Mouse (Mus musculus) MEL (cell line): ENCODE measurements at regions not wholly inside any gene's neighbourhood (a gene's known extent, or its start where the extent isn't known, plus 50 kb on each side); places are given as distances from the start of the nearest gene placed in this dataset.

Experiments used
- DNase-seq: peaks from one replicate; pipeline ENCODE4 v3.0.0; 2011; ENCODE audit warnings: low read depth, low spot score
- H3K27ac ChIP-seq: 2 replicates; pipeline ENCODE4 v1.5.1; 2012; ENCODE audit warnings: low read depth, mild to moderate bottlenecking, control low read depth, low read length, moderate library complexity; ENCODE audit not compliant: control insufficient read depth
- H3K27me3 ChIP-seq, 2 experiments: fragments of 150-350 bp in 1 of 2; sonication (generic) in 1 of 2; 2 replicates each; pipeline ENCODE4 v1.6.1; 2012; ENCODE audit warnings: low read length in 2 of 2, mild to moderate bottlenecking in 2 of 2, improper control_type of control experiment in 1 of 2, moderate library complexity in 1 of 2; ENCODE audit not compliant: insufficient read depth in 2 of 2, control insufficient read depth in 1 of 2
- H3K36me3 ChIP-seq, 2 experiments: 2 replicates each; pipeline ENCODE4 v1.6.1; 2012 to 2014; ENCODE audit warnings: low read length in 2 of 2, improper control_type of control experiment in 1 of 2, inconsistent platforms in 1 of 2, mild to moderate bottlenecking in 1 of 2; ENCODE audit not compliant: insufficient read depth in 2 of 2, control insufficient read depth in 1 of 2
- H3K4me1 ChIP-seq, 2 experiments: fragments of 150-350 bp in 1 of 2; sonication (generic) in 1 of 2; 2 replicates each; pipeline ENCODE4 v1.6.1; 2012; ENCODE audit warnings: low read length in 2 of 2, improper control_type of control experiment in 1 of 2, mild to moderate bottlenecking in 1 of 2; ENCODE audit not compliant: insufficient read depth in 2 of 2, control insufficient read depth in 1 of 2
- H3K4me3 ChIP-seq, 2 experiments: fragments of 150-350 bp in 1 of 2; sonication (generic) in 1 of 2; 2 replicates each; pipeline ENCODE4 v1.5.1; 2012; ENCODE audit warnings: low read depth in 2 of 2, low read length in 2 of 2, mild to moderate bottlenecking in 2 of 2, moderate library complexity in 2 of 2, control low read depth in 1 of 2, improper control_type of control experiment in 1 of 2; ENCODE audit not compliant: control insufficient read depth in 1 of 2, insufficient read depth in 1 of 2
- H3K79me2 ChIP-seq: 2 replicates; pipeline ENCODE4 v1.6.1; 2012; ENCODE audit warnings: mild to moderate bottlenecking, low read length, moderate library complexity; ENCODE audit not compliant: control insufficient read depth, poor library complexity, insufficient read depth
- H3K9ac ChIP-seq: 2 replicates; pipeline ENCODE4 v1.6.1; 2012; ENCODE audit warnings: low read depth, mild to moderate bottlenecking, control low read depth, low read length, moderate library complexity; ENCODE audit not compliant: control insufficient read depth, poor library complexity, severe bottlenecking
- H3K9me3 ChIP-seq: fragments of 150-350 bp; sonication (generic); replicated peaks from 2 replicates; pipeline ENCODE4 v1.6.1; 2012; ENCODE audit warnings: mild to moderate bottlenecking, low read length, improper control_type of control experiment, moderate library complexity; ENCODE audit not compliant: insufficient read depth
- BHLHE40 ChIP-seq: IDR thresholded peaks from 2 replicates; pipeline ENCODE4 v1.6.1; 2012; ENCODE audit warnings: low read depth, mild to moderate bottlenecking, inconsistent platforms, low read length, improper control_type of control experiment, borderline replicate concordance
- CHD1 ChIP-seq: IDR thresholded peaks from 2 replicates; pipeline ENCODE4 v1.6.1; 2012; ENCODE audit warnings: low read depth, mild to moderate bottlenecking, inconsistent platforms, low read length, improper control_type of control experiment
- CTCF ChIP-seq, 3 experiments: IDR thresholded peaks in 2 of 3; conservative IDR thresholded peaks in 1 of 3; 2 replicates each; pipeline ENCODE4 v1.5.1; 2011 to 2012; ENCODE audit warnings: low read length in 3 of 3, low read depth in 2 of 3, mild to moderate bottlenecking in 2 of 3, improper control_type of control experiment in 1 of 3, inconsistent platforms in 1 of 3, mixed read lengths in 1 of 3, moderate library complexity in 1 of 3; ENCODE audit not compliant: control insufficient read depth in 1 of 3, insufficient read depth in 1 of 3, poor library complexity in 1 of 3, severe bottlenecking in 1 of 3
- ELF1 ChIP-seq: IDR thresholded peaks from 2 replicates; pipeline ENCODE4 v1.6.1; 2014; ENCODE audit warnings: low read depth, mild to moderate bottlenecking, inconsistent platforms, low read length, improper control_type of control experiment, moderate library complexity
- EP300 ChIP-seq, 2 experiments: IDR thresholded peaks; 2 replicates each; pipeline ENCODE4 v1.6.1; 2011; ENCODE audit warnings: improper control_type of control experiment in 2 of 2, low read length in 2 of 2, low read depth in 1 of 2, mild to moderate bottlenecking in 1 of 2
- ETS1 ChIP-seq: IDR thresholded peaks from 2 replicates; pipeline ENCODE4 v1.6.1; 2012; ENCODE audit warnings: low read depth, mild to moderate bottlenecking, inconsistent platforms, low read length, improper control_type of control experiment, moderate library complexity
- HCFC1 ChIP-seq: IDR thresholded peaks from 2 replicates; pipeline ENCODE4 v1.6.1; 2012; ENCODE audit warnings: low read depth, mild to moderate bottlenecking, inconsistent platforms, low read length, improper control_type of control experiment, moderate library complexity
- MAFK ChIP-seq: IDR thresholded peaks from 2 replicates; pipeline ENCODE4 v1.6.1; 2011; ENCODE audit warnings: low read depth, mild to moderate bottlenecking, low read length, improper control_type of control experiment, borderline replicate concordance
- MAX ChIP-seq: IDR thresholded peaks from 2 replicates; pipeline ENCODE4 v1.6.1; 2011; ENCODE audit warnings: low read length, improper control_type of control experiment
- MXI1 ChIP-seq: IDR thresholded peaks from 2 replicates; pipeline ENCODE4 v1.6.1; 2011; ENCODE audit warnings: mild to moderate bottlenecking, low read depth, low read length, improper control_type of control experiment
- MYC ChIP-seq: IDR thresholded peaks from 2 replicates; pipeline ENCODE4 v1.6.1; 2011; ENCODE audit warnings: low read depth, mild to moderate bottlenecking, low read length, improper control_type of control experiment, moderate library complexity
- POLR2AphosphoS2 ChIP-seq: IDR thresholded peaks from 2 replicates; pipeline ENCODE4 v1.6.1; 2011; ENCODE audit warnings: low read length, improper control_type of control experiment
- POLR2AphosphoS5 ChIP-seq: IDR thresholded peaks from 2 replicates; pipeline ENCODE4 v1.6.1; 2012; ENCODE audit warnings: low read depth, borderline replicate concordance, mild to moderate bottlenecking, inconsistent platforms, low read length, moderate library complexity, mixed read lengths
- RAD21 ChIP-seq: IDR thresholded peaks from 2 replicates; pipeline ENCODE4 v1.6.1; 2011; ENCODE audit warnings: mild to moderate bottlenecking, low read depth, low read length, improper control_type of control experiment
- RCOR1 ChIP-seq: IDR thresholded peaks from 2 replicates; pipeline ENCODE4 v1.6.1; 2012; ENCODE audit warnings: low read depth, mild to moderate bottlenecking, inconsistent platforms, low read length, improper control_type of control experiment
- SIN3A ChIP-seq: IDR thresholded peaks from 2 replicates; pipeline ENCODE4 v1.6.1; 2012; ENCODE audit warnings: low read length, improper control_type of control experiment, inconsistent platforms
- SMC3 ChIP-seq: IDR thresholded peaks from 2 replicates; pipeline ENCODE4 v1.6.1; 2011; ENCODE audit warnings: low read depth, low read length, improper control_type of control experiment
- TBP ChIP-seq: IDR thresholded peaks from 2 replicates; pipeline ENCODE4 v1.8.0; 2011; ENCODE audit warnings: low read depth, low read length, improper control_type of control experiment
- USF1 ChIP-seq: IDR thresholded peaks from 2 replicates; pipeline ENCODE4 v1.6.1; 2014; ENCODE audit warnings: low read depth, mild to moderate bottlenecking, inconsistent platforms, low read length, improper control_type of control experiment, moderate library complexity
- ZC3H11A ChIP-seq: IDR thresholded peaks from 2 replicates; pipeline ENCODE4 v1.6.1; 2012; ENCODE audit warnings: low read depth, mild to moderate bottlenecking, inconsistent platforms, low read length, improper control_type of control experiment
- ZKSCAN1 ChIP-seq: IDR thresholded peaks from 2 replicates; pipeline ENCODE4 v1.6.1; 2012; ENCODE audit warnings: low read depth, mild to moderate bottlenecking, inconsistent platforms, low read length, improper control_type of control experiment, moderate library complexity
- ZNF384 ChIP-seq: IDR thresholded peaks from 2 replicates; pipeline ENCODE4 v1.6.1; 2012; ENCODE audit warnings: low read depth, mild to moderate bottlenecking, inconsistent platforms, low read length, improper control_type of control experiment

- Histone ChIP-seq H3K9ac (no peak overlapping the region), H3K36me3 (no peaks in the 10 kb centered on the region), H3K79me2 (no peaks in the 10 kb centered on the region), H3K27me3 (no peaks in the 10 kb centered on the region), H3K4me1 (no peaks in the 10 kb centered on the region), H3K4me3 (no peak overlapping the region), H3K9me3 (no peaks in the 10 kb centered on the region), H3K27ac (no peak overlapping the region)
- DNase-seq, result no peak
- TF ChIP-seq ZC3H11A (no peak), HCFC1 (no peak), ZKSCAN1 (no peak), POLR2AphosphoS5 (no peak), ZNF384 (no peak), RAD21 (no peak), ETS1 (no peak), MAFK (no peak), BHLHE40 (no peak), CHD1 (no peak)
These were observed 133.2 kb upstream of the Frg1 start for GRCm38 (mm10) chr8:41550095-41550420.

GRCm38 (mm10) chr8:41549220-41550094, 132.6 kb upstream of the Frg1 start:
- Histone ChIP-seq H3K4me3 (no peak overlapping the region), H3K9me3 (no peaks in the 10 kb centered on the region), H3K79me2 (no peaks in the 10 kb centered on the region), H3K27ac (no peak overlapping the region), H3K4me1 (no peaks in the 10 kb centered on the region), H3K36me3 (no peaks in the 10 kb centered on the region), H3K27me3 (no peaks in the 10 kb centered on the region), H3K9ac (no peak overlapping the region)
- TF ChIP-seq USF1 (no peak), MAFK (no peak), RAD21 (no peak), TBP (no peak), MXI1 (no peak), ZKSCAN1 (no peak), MYC (no peak), ZC3H11A (no peak), POLR2AphosphoS2 (no peak), EP300 (IDR thresholded peaks at IDR 0.05; ENCODE audit: low read depth in 1 of 2, low read length in 2 of 2) (no peak), MAX (no peak), ETS1 (no peak), SMC3 (no peak), SIN3A (no peak), RCOR1 (no peak), ELF1 (no peak), CTCF (IDR thresholded peaks at IDR 0.05 in 2 of 3, conservative IDR thresholded peaks at IDR 0.05 in 1 of 3; ENCODE audit: control insufficient read depth in 1 of 3, insufficient read depth in 1 of 3, low read depth in 2 of 3, low read length in 3 of 3, poor library complexity in 1 of 3, severe bottlenecking in 1 of 3) (no peak)
- DNase-seq, result no peak
